Mouse (Mus musculus): ENCODE data around the gene Olfr1378. TPM values are rescaled to one million over a fixed set of nuclear protein-coding genes. Genes with fewer than 3 reads are reported as not detected.

Olfr1378 gene
- total RNA-seq (2021): not detected
- long read RNA-seq, experiment 1: 0 reads
- long read RNA-seq, experiment 2: 0 reads

- intact Hi-C loops (cut with DNase I): no loop called here
- DNase-seq: no peak
These were observed at the start of gene Olfr1378 for GRCm38 (mm10) chr11:50966230-50966629. Olfr1378 (plus strand) TSS chr11:50966530.

GRCm38 (mm10) chr11:50930469-50931014 lies 35.8 kb upstream of the Olfr1378 start:
- intact Hi-C loops (cut with DNase I): loop anchor here (1.0 to 5.0 kb wide), 2 partner anchors 103 to 129 kb away; partner anchors contain the start of genes Zfp354a and Zfp354c
- no peak for DNase-seq

GRCm38 (mm10) chr11:50931021-50931420 lies 35.3 kb upstream of the Olfr1378 start:
- DNase-seq: no peak

GRCm38 (mm10) chr11:50931451-50931866 lies 34.9 kb upstream of the Olfr1378 start, which contains the start of gene Zfp354b:
Zfp354b (minus strand) TSS chr11:50931633.
- intact Hi-C loops (cut with DNase I): loop anchor here (1.0 to 5.0 kb wide), 2 partner anchors 104 to 128 kb away; partner anchors contain the start of genes Zfp354a and Zfp354c
- peak; percentile 66 to 69 for DNase-seq

More at GRCm38 (mm10) chr11:50931021-50931420, 35.3 kb upstream of the Olfr1378 start:
- intact Hi-C loops (cut with DNase I): loop anchor here (1.0 to 5.0 kb wide), 2 partner anchors 104 to 128 kb away; partner anchors contain the start of genes Zfp354a and Zfp354c

GRCm38 (mm10) chr11:50932040-50932439 lies 34.3 kb upstream of the Olfr1378 start:
- DNase-seq: no peak
- intact Hi-C loops (cut with DNase I): loop anchor here (5.0 kb wide), 1 partner anchor 105 kb away; the partner anchor contains the start of gene Zfp354c

GRCm38 (mm10) chr11:50938435-50938834 lies 27.9 kb upstream of the Olfr1378 start:
- intact Hi-C loops (cut with DNase I): no loop called here
- DNase-seq: no peak

GRCm38 (mm10) chr11:50939621-50940366 lies 26.5 kb upstream of the Olfr1378 start:
- no peak for DNase-seq
- intact Hi-C loops (cut with DNase I): loop anchor here (5.0 to 10.0 kb wide), 2 partner anchors 93 to 315 kb away; no protein-coding TSS in a partner anchor

- intact Hi-C loops (cut with DNase I): loop anchor here (5.0 to 10.0 kb wide), 2 partner anchors 90 to 312 kb away; no protein-coding TSS in a partner anchor
These were observed 23.9 kb upstream of the Olfr1378 start for GRCm38 (mm10) chr11:50942386-50942785.

GRCm38 (mm10) chr11:50943506-50943905 lies 22.8 kb upstream of the Olfr1378 start, which contains the start of gene 4933414I15Rik:
4933414I15Rik (minus strand) TSS chr11:50943765.
- intact Hi-C loops (cut with DNase I): loop anchor here (5.0 to 10.0 kb wide), 2 partner anchors 89 to 311 kb away; no protein-coding TSS in a partner anchor
- no peak for DNase-seq

More at GRCm38 (mm10) chr11:50942386-50942785, 23.9 kb upstream of the Olfr1378 start:
- DNase-seq: no peak

GRCm38 (mm10) chr11:50952290-50952689 lies 14.0 kb upstream of the Olfr1378 start:
- DNase-seq: no peak
- intact Hi-C loops (cut with DNase I): no loop called here

- intact Hi-C loops (cut with DNase I): no loop called here
- no peak for DNase-seq
These were observed 12.7 kb upstream of the Olfr1378 start, which contains the start of gene Prop1 for GRCm38 (mm10) chr11:50953665-50954064. Prop1 (minus strand) TSS chr11:50953765.

GRCm38 (mm10) chr11:50964886-50965285 lies 1.4 kb upstream of the Olfr1378 start:
- intact Hi-C loops (cut with DNase I): no loop called here
- DNase-seq: no peak

GRCm38 (mm10) chr11:50977216-50977615 lies 10.9 kb downstream of the Olfr1378 start:
- intact Hi-C loops (cut with DNase I): no loop called here

GRCm38 (mm10) chr11:50981667-50982066 lies 15.3 kb downstream of the Olfr1378 start, which contains the start of gene Olfr1377:
Olfr1377 (plus strand) TSS chr11:50981967.
- no peak for DNase-seq
- intact Hi-C loops (cut with DNase I): no loop called here

More at GRCm38 (mm10) chr11:50977216-50977615, 10.9 kb downstream of the Olfr1378 start:
- DNase-seq: no peak

GRCm38 (mm10) chr11:51003296-51003695 lies 37.0 kb downstream of the Olfr1378 start, which contains the start of gene Olfr51:
Olfr51 (plus strand) TSS chr11:51003596.
- intact Hi-C loops (cut with DNase I): no loop called here
- DNase-seq: no peak

GRCm38 (mm10) chr11:51011821-51012220 lies 45.5 kb downstream of the Olfr1378 start:
- intact Hi-C loops (cut with DNase I): no loop called here
- no peak for DNase-seq

GRCm38 (mm10) chr11:51013936-51014335 lies 47.6 kb downstream of the Olfr1378 start, which contains the start of gene Olfr54:
Olfr54 (plus strand) TSS chr11:51014236.
- intact Hi-C loops (cut with DNase I): no loop called here
- no peak for DNase-seq

GRCm38 (mm10) chr11:51016341-51016740 lies 50.0 kb downstream of the Olfr1378 start:
- no peak for DNase-seq
- intact Hi-C loops (cut with DNase I): no loop called here

Data from gastrocnemius, postnatal 36 days (tissue).